Comparison of ENCODE assay signal across 26 mouse cellular contexts in genomic region chr14:76014331-76014730, GRCm38 (mm10). TPM values are rescaled to one million over a fixed set of nuclear protein-coding genes. Genes with fewer than 3 reads are reported as not detected.
DNase-seq lines count a peak whose midpoint lies in the region; ATAC-seq and TF ChIP-seq lines count a peak whose summit lies in the region.
"Had no signal": no experiment of that assay in that cellular context is flagged by ENCODE, and none has a peak within 500 bp of the region (broad histone marks: within the 10 kb centered on the region; RNA-seq: fewer than 3 reads in every experiment).

No protein-coding gene starts in this region.

- no peak for ATAC-seq in forebrain, embryonic 14.5 days
- ATAC-seq in forebrain, embryonic 16.5 days, result no peak
- ATAC-seq in forebrain, postnatal 0 days, result no peak
- no peak for ATAC-seq in forebrain, embryonic 13.5 days
- ATAC-seq in heart, embryonic 11.5 days (replicated peaks; ENCODE audit: insufficient number of reproducible peaks, low FRiP score, low TSS enrichment), result no peak
- ATAC-seq in erythroblast, adult 5-6 weeks (replicated peaks; ENCODE audit: low FRiP score, poor library complexity, severe bottlenecking), result no peak
- ATAC-seq: activated CD4-positive, CD25-positive, alpha-beta regulatory T cell, adult 4 months; CD4-positive, CD25-positive, alpha-beta regulatory T cell, adult 4 months; Patski had no signal

- no peak for TF ChIP-seq POLR2A in brain, embryonic 14.5 days (IDR thresholded peaks at IDR 0.05; ENCODE audit: borderline replicate concordance, extremely low read depth, insufficient read depth, insufficient read length, poor library complexity, severe bottlenecking)

- no peaks in the 10 kb centered on the region for H3K36me3 ChIP-seq in forebrain, embryonic 14.5 days (ENCODE audit: control insufficient read depth, insufficient read depth, low read length)
- H3K36me3 ChIP-seq in forebrain, embryonic 16.5 days (ENCODE audit: control insufficient read depth, insufficient read depth), result no peaks in the 10 kb centered on the region
- no peaks in the 10 kb centered on the region for H3K36me3 ChIP-seq in forebrain, postnatal 0 days (ENCODE audit: insufficient read depth)
- H3K36me3 ChIP-seq in forebrain, embryonic 13.5 days (ENCODE audit: poor library complexity, severe bottlenecking), result no peaks in the 10 kb centered on the region
- H3K36me3 ChIP-seq in heart, embryonic 11.5 days (ENCODE audit: control insufficient read depth, insufficient read depth, low read length), result no peaks in the 10 kb centered on the region
- H3K36me3 ChIP-seq: G1E had no signal

- no peaks in the 10 kb centered on the region for H3K27me3 ChIP-seq in forebrain, embryonic 14.5 days (replicated peaks; ENCODE audit: control insufficient read depth, insufficient read depth, low read length)
- H3K27me3 ChIP-seq in forebrain, embryonic 16.5 days (replicated peaks; ENCODE audit: control insufficient read depth, insufficient read depth, low read length), result no peaks in the 10 kb centered on the region
- H3K27me3 ChIP-seq in forebrain, postnatal 0 days (ENCODE audit: insufficient read depth, low read length), result no peaks in the 10 kb centered on the region
- no peaks in the 10 kb centered on the region for H3K27me3 ChIP-seq in forebrain, embryonic 13.5 days
- H3K27me3 ChIP-seq in heart, embryonic 11.5 days (ENCODE audit: control insufficient read depth, insufficient read depth, low read length), result no peaks in the 10 kb centered on the region
- H3K27me3 ChIP-seq: CH12.LX, Patski had no signal

- H3K9ac ChIP-seq in forebrain, embryonic 14.5 days (ENCODE audit: low read length), result no peak overlapping the region
- no peak overlapping the region for H3K9ac ChIP-seq in forebrain, embryonic 16.5 days (replicated peaks; ENCODE audit: low read depth, low read length)
- no peak overlapping the region for H3K9ac ChIP-seq in forebrain, postnatal 0 days
- no peak overlapping the region for H3K9ac ChIP-seq in forebrain, embryonic 13.5 days
- H3K9ac ChIP-seq in heart, embryonic 11.5 days (ENCODE audit: low read depth, low read length), result no peak overlapping the region

- H3K4me3 ChIP-seq in forebrain, embryonic 14.5 days (ENCODE audit: low read depth, low read length), result no peak overlapping the region
- no peak overlapping the region for H3K4me3 ChIP-seq in forebrain, embryonic 16.5 days (replicated peaks; ENCODE audit: low read length)
- H3K4me3 ChIP-seq in forebrain, postnatal 0 days (ENCODE audit: low read depth, low read length), result no peak overlapping the region
- H3K4me3 ChIP-seq in forebrain, embryonic 13.5 days, result no peak overlapping the region
- H3K4me3 ChIP-seq in heart, embryonic 11.5 days (ENCODE audit: low read depth, low read length), result no peak overlapping the region

- no peaks in the 10 kb centered on the region for H3K9me3 ChIP-seq in forebrain, embryonic 14.5 days (replicated peaks; ENCODE audit: control insufficient read depth, low read length)
- peaks cover 2% of the 10 kb centered on the region; the same call in 1 of the 2 replicates for H3K9me3 ChIP-seq in forebrain, embryonic 16.5 days (ENCODE audit: control insufficient read depth, low read length)
- no peaks in the 10 kb centered on the region for H3K9me3 ChIP-seq in forebrain, postnatal 0 days (ENCODE audit: low read length)
- peaks cover 1% of the 10 kb centered on the region; the same call in 1 of the 2 replicates for H3K9me3 ChIP-seq in forebrain, embryonic 13.5 days (replicated peaks)
- no peaks in the 10 kb centered on the region for H3K9me3 ChIP-seq in heart, embryonic 11.5 days (replicated peaks; ENCODE audit: control insufficient read depth, low read length)
- H3K9me3 ChIP-seq: G1E had no signal

- peak; percentile 55 for DNase-seq in forebrain, embryonic 14.5 days (ENCODE audit: low spot score)
- peak; percentile 16 for DNase-seq in forebrain, postnatal 0 days
- DNase-seq in heart, adult 11 months, result peak; percentile 41
- peak; percentile 69 for DNase-seq in brain, embryonic 14.5 days (ENCODE audit: low read depth)
- DNase-seq: adrenal gland, adult 2 months; adrenal gland, adult 8-10 months; adrenal gland, postnatal 10 days; adrenal gland, postnatal 14 days; adrenal gland, postnatal 25 days; adrenal gland, postnatal 36 days; B cell, adult 2 months; cerebellum, adult 11 months; cerebellum, adult 11-12 months; cerebellum, adult 18-20 months had no signal

- H3K4me2 ChIP-seq in forebrain, embryonic 14.5 days (ENCODE audit: low read length), result no peak overlapping the region
- H3K4me2 ChIP-seq in forebrain, embryonic 16.5 days (ENCODE audit: low read length), result no peak overlapping the region
- H3K4me2 ChIP-seq in forebrain, postnatal 0 days (ENCODE audit: low read depth), result no peak overlapping the region
- no peak overlapping the region for H3K4me2 ChIP-seq in forebrain, embryonic 13.5 days
- H3K4me2 ChIP-seq in heart, embryonic 11.5 days, result no peak overlapping the region

- WGBS in forebrain, embryonic 14.5 days, result 45% methylated on average over 2 of the region's 2 CpGs
- WGBS in forebrain, embryonic 16.5 days, result 28% methylated on average over 2 of the region's 2 CpGs
- 39% methylated on average over 2 of the region's 2 CpGs for WGBS in forebrain, postnatal 0 days
- 50% methylated on average over 2 of the region's 2 CpGs for WGBS in forebrain, embryonic 13.5 days
- 45% methylated on average over 2 of the region's 2 CpGs for WGBS in heart, embryonic 11.5 days (ENCODE audit: insufficient replicate concordance)

- no peak for TF ChIP-seq CTCF in forebrain, postnatal 0 days (IDR thresholded peaks at IDR 0.05; ENCODE audit: low read depth)
- TF ChIP-seq CTCF in brain, embryonic 14.5 days (IDR thresholded peaks at IDR 0.05; ENCODE audit: borderline replicate concordance, extremely low read depth, insufficient read depth, insufficient read length), result no peak

- H3K4me1 ChIP-seq in forebrain, embryonic 14.5 days (ENCODE audit: control insufficient read depth, insufficient read depth, low read length), result peaks cover 10% of the 10 kb centered on the region
- H3K4me1 ChIP-seq in forebrain, embryonic 16.5 days (replicated peaks; ENCODE audit: control insufficient read depth, insufficient read depth, low read length), result peaks cover 15% of the 10 kb centered on the region
- peaks cover 10% of the 10 kb centered on the region; the same call in 1 of the 2 replicates for H3K4me1 ChIP-seq in forebrain, postnatal 0 days (ENCODE audit: insufficient read depth)
- H3K4me1 ChIP-seq in forebrain, embryonic 13.5 days, result peaks cover 14% of the 10 kb centered on the region
- H3K4me1 ChIP-seq in heart, embryonic 11.5 days (ENCODE audit: control insufficient read depth, insufficient read depth, low read length), result peaks cover 1% of the 10 kb centered on the region; the same call in 1 of the 2 replicates

- no peak overlapping the region for H3K27ac ChIP-seq in forebrain, embryonic 14.5 days (ENCODE audit: low read depth, low read length)
- H3K27ac ChIP-seq in forebrain, embryonic 16.5 days (ENCODE audit: low read length), result no peak overlapping the region
- H3K27ac ChIP-seq in forebrain, postnatal 0 days (ENCODE audit: low read depth, low read length), result no peak overlapping the region
- no peak overlapping the region for H3K27ac ChIP-seq in forebrain, embryonic 13.5 days
- H3K27ac ChIP-seq in heart, embryonic 11.5 days (ENCODE audit: low read depth, low read length), result no peak overlapping the region

RNA-seq across cellular contexts. Expression of gene Gtf2f2, which starts 3.7 kb away (rescaled TPM):
- polyA plus RNA-seq in forebrain, embryonic 14.5 days (2014; fragmentation: Nextera tagmentation; extraction: Ambion mirVana), result 58.2 and 58.3 TPM in 2 replicates
- polyA plus RNA-seq in forebrain, embryonic 16.5 days (2015; fragmentation: Nextera tagmentation; extraction: Ambion mirVana), result 49.6 and 52.5 TPM in 2 replicates
- total RNA-seq in forebrain, postnatal 0 days (2014; rRNA removed), result 41.5 and 43.8 TPM in 2 replicates
- 47.6 and 54.9 TPM in 2 replicates for polyA plus RNA-seq in forebrain, postnatal 0 days (2015; fragmentation: Nextera tagmentation; extraction: Ambion mirVana)
- polyA plus RNA-seq in forebrain, embryonic 13.5 days (2015; fragmentation: Nextera tagmentation; extraction: Ambion mirVana), result 52.3 and 56.5 TPM in 2 replicates
- 34.7 and 36.7 TPM in 2 replicates for polyA plus RNA-seq in heart, embryonic 11.5 days (2014; fragmentation: Nextera tagmentation; extraction: Ambion mirVana)
- polyA plus RNA-seq in brain, embryonic 14.5 days (2012; rRNA removed), result 22.6 and 22.8 TPM in 2 replicates
- 11.3 and 14.8 TPM in 2 replicates for total RNA-seq in erythroblast, adult 5-6 weeks (2015; ENCODE audit: low replicate concordance)
- total RNA-seq in erythroblast, adult 5-6 weeks (2017; ENCODE audit: low replicate concordance), result 1.9 and 7.8 TPM in 2 replicates

RNA-seq across cellular contexts. Expression of gene Kctd4, which starts 59.5 kb away (rescaled TPM):
- polyA plus RNA-seq in forebrain, embryonic 14.5 days (2014; fragmentation: Nextera tagmentation; extraction: Ambion mirVana), result 7.7 and 9.5 TPM in 2 replicates
- polyA plus RNA-seq in forebrain, embryonic 16.5 days (2015; fragmentation: Nextera tagmentation; extraction: Ambion mirVana), result 9.6 and 11.9 TPM in 2 replicates
- total RNA-seq in forebrain, postnatal 0 days (2014; rRNA removed), result 18.6 and 25.6 TPM in 2 replicates
- 13.1 and 14.2 TPM in 2 replicates for polyA plus RNA-seq in forebrain, postnatal 0 days (2015; fragmentation: Nextera tagmentation; extraction: Ambion mirVana)
- polyA plus RNA-seq in forebrain, embryonic 13.5 days (2015; fragmentation: Nextera tagmentation; extraction: Ambion mirVana), result 3.5 and 3.6 TPM in 2 replicates
- 0.13 and 0.50 TPM in 2 replicates for polyA plus RNA-seq in heart, embryonic 11.5 days (2014; fragmentation: Nextera tagmentation; extraction: Ambion mirVana)
- 3.3 TPM in 2 replicates for polyA plus RNA-seq in brain, embryonic 14.5 days (2012; rRNA removed)
- total RNA-seq in erythroblast, adult 5-6 weeks (2015; ENCODE audit: low replicate concordance), result not detected in 2 replicates
- total RNA-seq in erythroblast, adult 5-6 weeks (2017; ENCODE audit: low replicate concordance), result 0.34 TPM in 1 of 2 replicates, not detected in the other
- total RNA-seq: adrenal gland, adult 18-20 months; adrenal gland, adult 2 months; adrenal gland, postnatal 10 days; adrenal gland, postnatal 14 days; adrenal gland, postnatal 25 days; adrenal gland, postnatal 36 days; adrenal gland, postnatal 4 days; CH12.LX had no signal
- polyA plus RNA-seq: adrenal gland, adult 2 months; C2C12; G1E; Patski had no signal

Comparison
In these comparisons a context has a peak if more than half of its experiments do, and no peak if none do; other contexts are left out.
1. DNase-seq: peak in every context shown above with its lines; median percentile 69 in brain, embryonic 14.5 days; 55 in forebrain, embryonic 14.5 days; 41 in heart, adult 11 months; 16 in forebrain, postnatal 0 days.